Mouse (Mus musculus) layer of hippocampus, adult 8-10 months (tissue): ENCODE results near the gene Dhtkd1. TPM values are rescaled to one million over a fixed set of nuclear protein-coding genes. Genes with fewer than 3 reads are reported as not detected.

Source experiments
- DNase-seq, 2 experiments: peaks; one replicate each; pipeline ENCODE4 v3.0.0; 2022; ENCODE audit warnings: low spot score in 2 of 2
- total RNA-seq, 4 experiments: library from RNA; stranded (reverse); gene quantifications; 2 replicates each; pipeline ENCODE4 v1.2.4; 2022

Gene Dhtkd1
- total RNA-seq, 4 experiments from 2014 or later = 6.9 to 12.3 (median 11.1) TPM

- no peak for DNase-seq
These were observed 10.7 kb downstream of the Dhtkd1 start for GRCm38 (mm10) chr2:5931938-5932337.

DNA sequence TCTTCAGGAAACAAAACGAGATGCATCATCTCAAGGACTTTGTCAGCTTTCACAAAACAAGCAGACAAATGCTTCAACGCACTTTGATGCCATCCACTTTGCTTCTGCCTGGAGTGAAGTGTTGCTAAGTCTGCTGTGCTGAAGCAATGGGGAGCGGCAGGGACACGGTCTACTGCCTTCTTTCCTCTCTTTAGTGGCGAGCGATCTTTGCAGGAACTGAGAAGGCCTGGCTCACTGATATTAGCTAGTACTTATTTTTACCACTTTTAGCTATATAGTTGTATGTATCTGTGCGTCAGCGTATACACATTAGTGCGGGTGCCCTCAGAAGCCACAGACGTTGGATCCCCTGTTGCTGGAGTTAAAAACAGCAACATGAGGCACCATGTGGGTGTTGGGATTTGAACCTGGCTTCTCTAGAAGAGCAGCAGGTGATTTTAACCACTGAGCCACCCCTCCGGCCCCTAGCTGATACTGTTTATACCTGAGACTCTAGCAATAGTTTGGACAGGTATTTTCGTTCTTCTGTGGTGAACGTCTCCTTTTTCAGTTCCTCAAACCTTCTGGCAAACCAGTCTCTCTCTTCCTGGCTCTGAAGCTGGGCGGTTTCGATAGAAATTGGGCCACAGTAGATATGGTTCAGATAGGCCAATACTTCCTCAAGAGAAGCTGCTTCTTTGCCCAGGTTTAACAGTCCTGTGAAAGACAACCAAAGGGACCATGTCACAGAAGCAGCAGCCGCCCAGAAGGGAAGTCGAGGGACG is 12.1 kb downstream of the Dhtkd1 start:
- DNase-seq = no peak

- DNase-seq = no peak
These were observed 12.8 kb downstream of the Dhtkd1 start for GRCm38 (mm10) chr2:5929793-5930192.

DNA sequence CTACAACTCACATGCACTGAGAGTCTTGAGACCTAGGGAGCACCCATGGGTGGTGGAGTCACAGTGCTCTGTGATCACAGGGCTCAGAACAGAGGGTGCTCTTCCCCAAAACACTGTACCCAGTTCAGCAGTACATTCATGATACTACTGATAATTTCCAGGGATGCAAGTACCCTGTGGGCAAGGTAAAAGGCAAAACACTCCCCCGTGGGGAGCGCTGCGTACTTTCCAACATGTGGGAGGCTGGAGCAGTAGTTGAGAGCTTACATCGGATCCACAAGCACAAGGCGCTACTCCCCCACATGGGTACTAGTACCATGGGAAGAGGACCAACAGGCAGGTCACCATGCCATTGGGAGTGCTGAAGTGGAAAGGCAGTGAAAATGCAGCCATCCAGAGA is 15.1 kb downstream of the Dhtkd1 start:
- DNase-seq = no peak

- DNase-seq = no peak
These were observed 18.8 kb downstream of the Dhtkd1 start for GRCm38 (mm10) chr2:5923786-5924185.

GRCm38 (mm10) chr2:5922823-5923222 is 19.8 kb downstream of the Dhtkd1 start:
- DNase-seq = no peak

DNA sequence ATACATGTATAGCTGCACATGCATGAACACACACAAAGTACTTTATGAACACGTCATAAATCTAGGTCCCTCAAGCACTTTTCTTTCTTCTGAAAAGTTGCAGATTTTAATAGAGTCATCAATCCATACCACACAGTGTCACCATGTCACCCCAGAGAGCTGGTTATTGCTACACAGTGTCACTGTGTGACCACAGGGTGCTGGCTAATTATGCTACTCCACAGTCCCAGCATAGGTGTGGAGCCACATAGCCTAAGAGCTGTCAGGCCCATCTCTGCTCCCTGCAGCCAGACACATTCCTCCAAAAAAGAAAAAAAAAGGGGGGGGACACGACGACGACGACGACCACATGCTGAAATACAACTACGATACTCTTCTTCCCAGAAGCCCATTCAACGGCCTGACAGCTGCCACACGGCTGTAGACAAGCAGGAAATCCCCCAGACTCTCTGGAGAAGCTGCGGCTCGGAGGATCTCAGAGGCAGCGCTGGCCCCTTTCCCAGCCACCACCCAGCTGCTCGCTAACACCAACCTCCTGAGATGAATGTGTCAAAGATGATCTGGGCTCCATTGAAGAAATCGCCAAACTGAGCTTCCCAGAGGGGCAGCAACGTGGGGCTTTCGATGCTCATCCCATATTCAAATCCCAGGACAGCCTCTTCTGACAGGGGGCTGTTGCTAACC is 31.2 kb downstream of the Dhtkd1 start:
- no peak for DNase-seq

DNA sequence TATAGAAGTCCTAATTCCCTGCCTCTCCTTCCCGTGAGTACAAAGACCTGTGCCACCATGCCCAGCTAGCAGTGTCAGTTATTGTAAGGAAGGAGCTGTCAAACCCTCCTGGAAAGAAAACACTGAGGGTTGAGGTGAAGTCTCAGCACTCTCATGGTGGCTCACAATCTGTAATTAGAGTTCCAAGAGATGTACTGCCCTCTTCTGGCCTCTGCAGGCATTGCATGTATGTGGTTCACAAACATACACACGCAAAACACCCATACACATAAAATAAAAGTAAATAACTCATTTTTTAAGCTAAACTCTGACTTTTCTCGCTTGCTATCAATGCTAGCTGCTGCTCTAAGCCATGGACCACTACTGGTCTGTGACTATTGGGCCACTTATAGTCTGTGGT is 36.0 kb downstream of the Dhtkd1 start:
- no peak for DNase-seq

DNA sequence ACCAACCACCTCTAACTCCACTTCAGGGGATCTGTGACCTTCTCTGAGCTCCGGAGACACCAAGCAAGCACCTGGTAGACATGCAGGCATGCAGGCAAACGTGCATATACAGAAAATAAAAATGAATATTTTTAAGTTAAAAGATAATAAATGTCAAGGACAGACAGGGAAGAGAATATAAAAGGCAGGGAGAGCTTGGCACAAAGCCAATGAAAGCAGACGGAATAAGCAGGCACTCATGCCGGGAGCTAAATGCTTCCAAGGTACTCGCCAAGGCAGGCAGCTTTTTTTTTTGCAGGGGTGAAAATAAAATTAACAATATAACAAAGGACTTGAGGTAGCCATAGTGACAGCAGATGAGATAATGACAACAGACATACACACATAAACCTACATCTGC is 36.5 kb downstream of the Dhtkd1 start:
- DNase-seq = peak; percentile 51 to 71

- no peak for DNase-seq
These were observed 42.4 kb downstream of the Dhtkd1 start for GRCm38 (mm10) chr2:5900145-5900544.

GRCm38 (mm10) chr2:5894843-5895570 is 47.6 kb downstream of the Dhtkd1 start, which contains the start of gene Sec61a2:
Sec61a2 (minus strand) TSS chr2:5895432.
- DNase-seq = peak; percentile 97 to 99

GRCm38 (mm10) chr2:5894296-5894695 is 48.3 kb downstream of the Dhtkd1 start:
- DNase-seq = no peak

GRCm38 (mm10) chr2:5889412-5889811 is 53.2 kb downstream of the Dhtkd1 start:
- no peak for DNase-seq

DNA sequence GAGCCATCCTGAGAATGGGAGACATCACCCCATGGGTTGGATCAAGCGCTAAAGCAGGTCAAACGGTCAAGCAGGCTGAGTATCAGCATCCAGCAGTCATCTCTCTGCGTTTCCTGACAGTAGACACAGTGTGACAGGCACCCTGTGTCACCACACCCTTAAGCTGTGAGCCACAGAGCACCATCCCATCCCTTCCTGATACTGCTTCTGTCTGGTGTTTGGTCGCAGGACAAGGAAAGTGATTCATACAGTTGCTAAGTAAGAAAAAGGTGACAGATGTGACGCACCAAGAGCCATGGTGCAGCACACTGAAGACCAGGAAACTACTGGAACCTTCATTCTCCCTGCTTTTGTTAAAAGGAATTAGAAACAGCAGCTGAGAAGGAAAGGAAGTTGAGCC is 53.7 kb downstream of the Dhtkd1 start:
- DNase-seq = no peak

DNA sequence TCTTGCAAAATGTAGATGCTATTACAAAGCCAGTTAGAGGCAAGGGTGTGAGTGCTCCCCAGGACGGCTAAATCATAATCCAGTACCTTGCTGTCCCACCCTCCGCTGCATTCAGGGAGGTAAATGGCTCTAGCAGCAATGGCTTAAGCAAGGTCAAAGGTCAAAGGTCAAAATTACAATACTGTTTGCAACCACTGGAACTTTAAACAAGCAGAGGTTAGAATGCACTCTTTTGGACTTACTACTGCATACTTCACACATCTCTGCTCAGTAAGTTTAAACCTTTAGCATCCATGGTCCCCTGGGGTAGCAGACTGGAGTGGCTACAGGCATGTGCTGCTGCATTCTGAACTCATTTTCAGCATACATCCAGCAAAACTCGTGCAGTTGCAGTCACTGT is 65.1 kb downstream of the Dhtkd1 start:
- DNase-seq = no peak

- no peak for DNase-seq
These were observed 72.8 kb downstream of the Dhtkd1 start for GRCm38 (mm10) chr2:5869746-5870145.

- no peak for DNase-seq
These were observed 74.9 kb downstream of the Dhtkd1 start for GRCm38 (mm10) chr2:5867681-5868080.

- no peak for DNase-seq
These were observed 79.8 kb downstream of the Dhtkd1 start, which contains the start of gene Gm13199 for GRCm38 (mm10) chr2:5862834-5863233. Gm13199 (minus strand) TSS chr2:5862934.

GRCm38 (mm10) chr2:5851866-5852265 is 90.7 kb downstream of the Dhtkd1 start:
- DNase-seq = peak in 1 of 2 experiments; percentile 31

DNA sequence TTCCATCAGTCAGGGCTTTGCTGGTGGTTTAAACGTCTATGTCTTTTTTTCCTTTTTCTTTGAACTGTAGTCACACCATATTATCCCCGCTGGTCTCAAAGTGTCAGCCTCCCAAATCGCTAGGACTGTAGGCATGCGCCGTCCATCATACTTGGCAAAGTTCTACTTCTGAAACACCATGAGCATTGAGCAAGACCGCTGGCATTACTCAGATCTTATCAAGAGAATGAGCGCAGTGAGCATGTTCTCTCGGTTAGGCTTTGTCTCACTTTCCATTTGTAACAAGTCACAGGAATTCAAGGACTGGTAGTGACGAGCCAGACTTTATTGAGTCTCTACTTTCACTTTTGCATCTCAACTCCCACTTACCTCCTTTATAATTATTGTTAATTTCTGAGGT is 91.5 kb downstream of the Dhtkd1 start:
- no peak for DNase-seq
